In the genomic region with DNA sequence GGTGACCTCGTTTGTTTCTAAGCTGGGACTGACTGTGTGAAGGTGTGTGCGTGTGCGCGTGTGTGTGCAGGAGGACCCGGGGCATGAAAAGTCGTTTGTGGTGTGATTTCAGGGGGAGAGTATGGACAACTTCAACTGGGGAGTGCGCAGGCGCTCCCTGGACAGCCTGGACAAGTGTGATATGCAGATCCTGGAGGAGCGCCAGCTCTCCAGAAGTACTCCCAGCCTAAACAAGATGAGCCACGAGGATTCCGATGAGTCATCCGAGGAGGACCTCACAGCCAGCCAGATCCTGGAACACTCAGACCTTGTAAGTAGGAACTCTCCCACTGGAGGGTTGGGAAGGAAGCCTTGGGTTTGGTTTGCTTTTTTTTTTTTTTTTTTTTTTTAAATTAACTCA, we compare ENCODE assay signal across 9 mouse cellular contexts. TPM values are rescaled to one million over a fixed set of nuclear protein-coding genes. Genes with fewer than 3 reads are reported as not detected.
A peak's percentile ranks its signal among the peaks of the same experiment; 100 is the strongest.
DNase-seq lines count a peak whose midpoint lies in the region; ATAC-seq lines count a peak whose summit lies in the region.
"Had no signal": no experiment of that assay in that cellular context is flagged by ENCODE, and none has a peak within 500 bp of the region (broad histone marks: within the 10 kb centered on the region; RNA-seq: fewer than 3 reads in every experiment).

No protein-coding gene starts in this region.

- peak overlapping the region; percentile 39 for H3K4me2 ChIP-seq in heart, embryonic 15.5 days
- H3K4me2 ChIP-seq in lung, embryonic 15.5 days: peak overlapping the region; percentile 35
- H3K4me2 ChIP-seq in stomach, embryonic 16.5 days (ENCODE audit: low read depth, low read length): peak overlapping the region; percentile 14; the same call in 1 of the 2 replicates

- ATAC-seq in erythroid progenitor cell, adult 5-6 weeks (replicated peaks; ENCODE audit: low FRiP score, poor library complexity, severe bottlenecking): peak; percentile 92
- ATAC-seq in heart, embryonic 15.5 days (replicated peaks; ENCODE audit: insufficient number of reproducible peaks, insufficient read depth, low FRiP score, low read depth): peak; percentile 97
- ATAC-seq in lung, embryonic 15.5 days (ENCODE audit: borderline replicate concordance, extremely low read depth, low FRiP score, low TSS enrichment): peak; percentile 94
- peak; percentile 96 for ATAC-seq in stomach, embryonic 16.5 days (ENCODE audit: insufficient read depth, low FRiP score)

- no peak overlapping the region for H3K4me3 ChIP-seq in heart, embryonic 15.5 days
- H3K4me3 ChIP-seq in lung, embryonic 15.5 days: no peak overlapping the region
- H3K4me3 ChIP-seq in stomach, embryonic 16.5 days (replicated peaks; ENCODE audit: low read length): no peak overlapping the region
- no peak overlapping the region for H3K4me3 ChIP-seq in forebrain, embryonic 10.5 days
- H3K4me3 ChIP-seq: megakaryocyte, embryonic 14.5 days had no signal

- H3K27me3 ChIP-seq in heart, embryonic 15.5 days: no peaks in the 10 kb centered on the region
- H3K27me3 ChIP-seq in lung, embryonic 15.5 days: no peaks in the 10 kb centered on the region
- H3K27me3 ChIP-seq in stomach, embryonic 16.5 days (ENCODE audit: control insufficient read depth, insufficient read depth, low read length): no peaks in the 10 kb centered on the region
- no peaks in the 10 kb centered on the region for H3K27me3 ChIP-seq in forebrain, embryonic 10.5 days (ENCODE audit: poor library complexity, severe bottlenecking)
- H3K27me3 ChIP-seq: megakaryocyte, embryonic 14.5 days had no signal

- DNase-seq in 3134 (ENCODE audit: extremely low read depth, insufficient read length, low spot score): peak; percentile 84
- peak; percentile 93 for DNase-seq in adrenal gland, adult 2 months
- peak; percentile 80 for DNase-seq in layer of hippocampus, adult 9-11 months
- no peak for DNase-seq in forebrain, embryonic 10.5 days (ENCODE audit: extremely low spot score, low spot score)

- H3K36me3 ChIP-seq in heart, embryonic 15.5 days: peaks cover 15% of the 10 kb centered on the region; the same call in 1 of the 2 replicates
- no peaks in the 10 kb centered on the region for H3K36me3 ChIP-seq in lung, embryonic 15.5 days
- H3K36me3 ChIP-seq in stomach, embryonic 16.5 days (ENCODE audit: control insufficient read depth, insufficient read depth, low read length): no peaks in the 10 kb centered on the region
- H3K36me3 ChIP-seq in forebrain, embryonic 10.5 days (replicated peaks): no peaks in the 10 kb centered on the region

- WGBS in heart, embryonic 15.5 days: 18% methylated on average over 12 of the region's 12 CpGs
- WGBS in lung, embryonic 15.5 days: 33% methylated on average over 12 of the region's 12 CpGs
- WGBS in stomach, embryonic 16.5 days: 47% methylated on average over 12 of the region's 12 CpGs
- 88% methylated on average over 12 of the region's 12 CpGs for WGBS in forebrain, embryonic 10.5 days

- H3K4me1 ChIP-seq in heart, embryonic 15.5 days (replicated peaks): peaks cover 15% of the 10 kb centered on the region
- H3K4me1 ChIP-seq in lung, embryonic 15.5 days: peaks cover 21% of the 10 kb centered on the region
- peaks cover 9% of the 10 kb centered on the region for H3K4me1 ChIP-seq in stomach, embryonic 16.5 days (ENCODE audit: control insufficient read depth, insufficient read depth, low read length)
- 0 out of 2 replicates have a peak, but pooled peaks cover 4% of the 10 kb centered on the region for H3K4me1 ChIP-seq in forebrain, embryonic 10.5 days

- H3K9ac ChIP-seq in heart, embryonic 15.5 days: no peak overlapping the region
- H3K9ac ChIP-seq in lung, embryonic 15.5 days: no peak overlapping the region
- H3K9ac ChIP-seq in stomach, embryonic 16.5 days (ENCODE audit: low read length): no peak overlapping the region

- peak overlapping the region; percentile 80 for H3K27ac ChIP-seq in heart, embryonic 15.5 days
- H3K27ac ChIP-seq in lung, embryonic 15.5 days: peak overlapping the region; percentile 88
- peak overlapping the region; percentile 66; the same call in 1 of the 2 replicates for H3K27ac ChIP-seq in stomach, embryonic 16.5 days (ENCODE audit: low read length)
- H3K27ac ChIP-seq in forebrain, embryonic 10.5 days: no peak overlapping the region

- no peaks in the 10 kb centered on the region for H3K9me3 ChIP-seq in heart, embryonic 15.5 days (replicated peaks)
- H3K9me3 ChIP-seq in lung, embryonic 15.5 days: no peaks in the 10 kb centered on the region
- no peaks in the 10 kb centered on the region for H3K9me3 ChIP-seq in stomach, embryonic 16.5 days (replicated peaks; ENCODE audit: control insufficient read depth, low read length)
- H3K9me3 ChIP-seq in forebrain, embryonic 10.5 days: no peaks in the 10 kb centered on the region
- H3K9me3 ChIP-seq: megakaryocyte, embryonic 14.5 days had no signal

RNA-seq across cellular contexts. Expression of a gene that starts 51.8 kb away (rescaled TPM):
- not detected for total RNA-seq in adrenal gland, adult 2 months (2021)
- not detected in 2 replicates for polyA plus RNA-seq in adrenal gland, adult 2 months (2012; rRNA removed)
- not detected in 2 replicates for total RNA-seq in erythroid progenitor cell, adult 5-6 weeks (2015; ENCODE audit: low replicate concordance)
- not detected in 2 replicates for total RNA-seq in erythroid progenitor cell, adult 5-6 weeks (2017; ENCODE audit: low replicate concordance)
- polyA plus RNA-seq in heart, embryonic 15.5 days (2015; fragmentation: Nextera tagmentation; extraction: Ambion mirVana): not detected in 2 replicates
- not detected in 2 replicates for polyA plus RNA-seq in lung, embryonic 15.5 days (2015; fragmentation: Nextera tagmentation; extraction: Ambion mirVana)
- polyA plus RNA-seq in stomach, embryonic 16.5 days (2015; fragmentation: Nextera tagmentation; extraction: Ambion mirVana): not detected in 2 replicates
- polyA plus RNA-seq in forebrain, embryonic 10.5 days (2016; fragmentation: Nextera tagmentation; extraction: Ambion mirVana): not detected in 2 replicates

RNA-seq across cellular contexts. Expression of a gene that starts 56.3 kb away (rescaled TPM):
- total RNA-seq in adrenal gland, adult 2 months (2021): 1 to 10 TPM; 4.2 to 5.7 TPM
- 1.5 and 2.6 TPM in 2 replicates for polyA plus RNA-seq in adrenal gland, adult 2 months (2012; rRNA removed)
- total RNA-seq in erythroid progenitor cell, adult 5-6 weeks (2015; ENCODE audit: low replicate concordance): 141 and 238 TPM in 2 replicates
- total RNA-seq in erythroid progenitor cell, adult 5-6 weeks (2017; ENCODE audit: low replicate concordance): 172 and 270 TPM in 2 replicates
- 17.1 TPM in 2 replicates for polyA plus RNA-seq in heart, embryonic 15.5 days (2015; fragmentation: Nextera tagmentation; extraction: Ambion mirVana)
- 23.8 and 29.2 TPM in 2 replicates for polyA plus RNA-seq in lung, embryonic 15.5 days (2015; fragmentation: Nextera tagmentation; extraction: Ambion mirVana)
- polyA plus RNA-seq in stomach, embryonic 16.5 days (2015; fragmentation: Nextera tagmentation; extraction: Ambion mirVana): 11.5 and 16.1 TPM in 2 replicates
- polyA plus RNA-seq in forebrain, embryonic 10.5 days (2016; fragmentation: Nextera tagmentation; extraction: Ambion mirVana): 43.3 and 44.0 TPM in 2 replicates
